Mouse (Mus musculus): ENCODE measurements at regions not wholly inside any gene's neighbourhood (a gene's known extent, or its start where the extent isn't known, plus 50 kb on each side); places are given as distances from the start of the nearest gene placed in this dataset.

GRCm38 (mm10) chr9:61675366-61675765 is 239.0 kb downstream of the Rplp1 start:
- WGBS, result 52% methylated on average over 2 of the region's 2 CpGs
- H3K36me3 ChIP-seq (ENCODE audit: control insufficient read depth, insufficient read depth, low read length), result no peaks in the 10 kb centered on the region
- H3K27me3 ChIP-seq (replicated peaks; ENCODE audit: control insufficient read depth, insufficient read depth, low read length), result no peaks in the 10 kb centered on the region
- no peak overlapping the region for H3K4me3 ChIP-seq (ENCODE audit: insufficient read depth, low read depth, low read length)
- no peak for DNase-seq
- H3K4me1 ChIP-seq (ENCODE audit: control insufficient read depth, insufficient read depth, low read length), result peaks cover 5% of the 10 kb centered on the region; the same call in 1 of the 2 replicates
- H3K27ac ChIP-seq (ENCODE audit: insufficient read depth, low read depth, low read length), result no peak overlapping the region
- TF ChIP-seq CTCF (conservative IDR thresholded peaks at IDR 0.05; ENCODE audit: insufficient read depth, insufficient read length, low read depth, low read length) (no peak), POLR2A (IDR thresholded peaks at IDR 0.05; ENCODE audit: low read depth, low read length) (no peak)

GRCm38 (mm10) chr9:61673575-61674203 is 240.7 kb downstream of the Rplp1 start:
- 0 out of 2 replicates have a peak overlapping the region, but pooled peaks have one; percentile 6 for H3K27ac ChIP-seq (ENCODE audit: insufficient read depth, low read depth, low read length)
- TF ChIP-seq CTCF (conservative IDR thresholded peaks at IDR 0.05; ENCODE audit: insufficient read depth, insufficient read length, low read depth, low read length), result no peak
- no peak for TF ChIP-seq POLR2A (IDR thresholded peaks at IDR 0.05; ENCODE audit: low read depth, low read length)
- WGBS, result 52% methylated on average over 16 of the region's 16 CpGs

GRCm38 (mm10) chr9:61670986-61671385 is 243.4 kb downstream of the Rplp1 start:
- 72% methylated on average over 4 of the region's 4 CpGs for WGBS
- H3K36me3 ChIP-seq (ENCODE audit: control insufficient read depth, insufficient read depth, low read length), result no peaks in the 10 kb centered on the region

More at GRCm38 (mm10) chr9:61673575-61674203, 240.7 kb downstream of the Rplp1 start:
- Histone ChIP-seq H3K4me3 (ENCODE audit: insufficient read depth, low read depth, low read length) (no peak overlapping the region), H3K36me3 (ENCODE audit: control insufficient read depth, insufficient read depth, low read length) (no peaks in the 10 kb centered on the region), H3K4me1 (ENCODE audit: control insufficient read depth, insufficient read depth, low read length) (peaks cover 5% of the 10 kb centered on the region; the same call in 1 of the 2 replicates), H3K27me3 (replicated peaks; ENCODE audit: control insufficient read depth, insufficient read depth, low read length) (no peaks in the 10 kb centered on the region)
- peak; percentile 78 for DNase-seq

GRCm38 (mm10) chr9:61669729-61670520 is 244.4 kb downstream of the Rplp1 start:
- Histone ChIP-seq H3K36me3 (ENCODE audit: control insufficient read depth, insufficient read depth, low read length) (no peaks in the 10 kb centered on the region), H3K27ac (ENCODE audit: insufficient read depth, low read depth, low read length) (no peak overlapping the region), H3K4me3 (ENCODE audit: insufficient read depth, low read depth, low read length) (no peak overlapping the region), H3K4me1 (ENCODE audit: control insufficient read depth, insufficient read depth, low read length) (peaks cover 5% of the 10 kb centered on the region; the same call in 1 of the 2 replicates), H3K27me3 (replicated peaks; ENCODE audit: control insufficient read depth, insufficient read depth, low read length) (no peaks in the 10 kb centered on the region)
- 44% methylated on average over 10 of the region's 10 CpGs for WGBS
- TF ChIP-seq CTCF (conservative IDR thresholded peaks at IDR 0.05; ENCODE audit: insufficient read depth, insufficient read length, low read depth, low read length), result no peak
- TF ChIP-seq POLR2A (IDR thresholded peaks at IDR 0.05; ENCODE audit: low read depth, low read length), result no peak
- DNase-seq, result no peak

More at GRCm38 (mm10) chr9:61670986-61671385, 243.4 kb downstream of the Rplp1 start:
- no peak for TF ChIP-seq CTCF (conservative IDR thresholded peaks at IDR 0.05; ENCODE audit: insufficient read depth, insufficient read length, low read depth, low read length)
- TF ChIP-seq POLR2A (IDR thresholded peaks at IDR 0.05; ENCODE audit: low read depth, low read length), result no peak
- no peaks in the 10 kb centered on the region for H3K27me3 ChIP-seq (replicated peaks; ENCODE audit: control insufficient read depth, insufficient read depth, low read length)
- peaks cover 5% of the 10 kb centered on the region; the same call in 1 of the 2 replicates for H3K4me1 ChIP-seq (ENCODE audit: control insufficient read depth, insufficient read depth, low read length)
- no peak overlapping the region for H3K27ac ChIP-seq (ENCODE audit: insufficient read depth, low read depth, low read length)
- DNase-seq, result no peak
- H3K4me3 ChIP-seq (ENCODE audit: insufficient read depth, low read depth, low read length), result no peak overlapping the region

GRCm38 (mm10) chr9:61668723-61669122 is 245.6 kb downstream of the Rplp1 start:
- WGBS, result 89% methylated on average over 8 of the region's 8 CpGs

GRCm38 (mm10) chr9:61668157-61668697 is 246.1 kb downstream of the Rplp1 start:
- no peak overlapping the region for H3K27ac ChIP-seq (ENCODE audit: insufficient read depth, low read depth, low read length)
- no peak overlapping the region for H3K4me3 ChIP-seq (ENCODE audit: insufficient read depth, low read depth, low read length)
- H3K36me3 ChIP-seq (ENCODE audit: control insufficient read depth, insufficient read depth, low read length), result no peaks in the 10 kb centered on the region
- WGBS, result 96% methylated on average over 1 of the region's 1 CpGs
- H3K4me1 ChIP-seq (ENCODE audit: control insufficient read depth, insufficient read depth, low read length), result peaks cover 3% of the 10 kb centered on the region; the same call in 1 of the 2 replicates
- H3K27me3 ChIP-seq (replicated peaks; ENCODE audit: control insufficient read depth, insufficient read depth, low read length), result no peaks in the 10 kb centered on the region
- no peak for DNase-seq
- TF ChIP-seq CTCF (conservative IDR thresholded peaks at IDR 0.05; ENCODE audit: insufficient read depth, insufficient read length, low read depth, low read length) (no peak), POLR2A (IDR thresholded peaks at IDR 0.05; ENCODE audit: low read depth, low read length) (no peak)

More at GRCm38 (mm10) chr9:61668723-61669122, 245.6 kb downstream of the Rplp1 start:
- H3K27ac ChIP-seq (ENCODE audit: insufficient read depth, low read depth, low read length), result no peak overlapping the region
- H3K4me3 ChIP-seq (ENCODE audit: insufficient read depth, low read depth, low read length), result no peak overlapping the region
- TF ChIP-seq CTCF (conservative IDR thresholded peaks at IDR 0.05; ENCODE audit: insufficient read depth, insufficient read length, low read depth, low read length), result no peak
- no peak for TF ChIP-seq POLR2A (IDR thresholded peaks at IDR 0.05; ENCODE audit: low read depth, low read length)
- no peak for DNase-seq
- H3K4me1 ChIP-seq (ENCODE audit: control insufficient read depth, insufficient read depth, low read length), result peaks cover 5% of the 10 kb centered on the region; the same call in 1 of the 2 replicates
- no peaks in the 10 kb centered on the region for H3K27me3 ChIP-seq (replicated peaks; ENCODE audit: control insufficient read depth, insufficient read depth, low read length)
- H3K36me3 ChIP-seq (ENCODE audit: control insufficient read depth, insufficient read depth, low read length), result no peaks in the 10 kb centered on the region
